Mouse (Mus musculus): Measurements from ENCODE around the gene Pgf.

Pgf gene

GRCm38 (mm10) chr12:85192461-85193108 is 15.0 kb upstream of the Pgf start:
- DNase-seq (ENCODE audit: low read depth), result peak; percentile 32

GRCm38 (mm10) chr12:85190290-85190689 is 12.7 kb upstream of the Pgf start:
- no peak for DNase-seq (ENCODE audit: low read depth)

- no peak for DNase-seq (ENCODE audit: low read depth)
These were observed 8.8 kb upstream of the Pgf start for GRCm38 (mm10) chr12:85186361-85186760.

GRCm38 (mm10) chr12:85185810-85186209 is 8.2 kb upstream of the Pgf start:
- DNase-seq (ENCODE audit: low read depth), result no peak

- no peak for DNase-seq (ENCODE audit: low read depth)
These were observed 6.5 kb upstream of the Pgf start for GRCm38 (mm10) chr12:85184118-85184517.

- no peak for DNase-seq (ENCODE audit: low read depth)
These were observed 5.3 kb upstream of the Pgf start for GRCm38 (mm10) chr12:85182898-85183297.

GRCm38 (mm10) chr12:85182345-85182643 is 4.7 kb upstream of the Pgf start:
- no peak for DNase-seq (ENCODE audit: low read depth)

- DNase-seq (ENCODE audit: low read depth), result no peak
These were observed 4.1 kb upstream of the Pgf start for GRCm38 (mm10) chr12:85181475-85182344.

- DNase-seq (ENCODE audit: low read depth), result no peak
These were observed 704 bp upstream of the Pgf start for GRCm38 (mm10) chr12:85178294-85178693.

- peak; percentile 63 for DNase-seq (ENCODE audit: low read depth)
These were observed 605 bp downstream of the Pgf start for GRCm38 (mm10) chr12:85176846-85177523.

GRCm38 (mm10) chr12:85175926-85176845 is 1.4 kb downstream of the Pgf start:
- no peak for DNase-seq (ENCODE audit: low read depth)

- no peak for DNase-seq (ENCODE audit: low read depth)
These were observed 2.4 kb downstream of the Pgf start for GRCm38 (mm10) chr12:85175087-85175675.

GRCm38 (mm10) chr12:85174016-85174415 is 3.6 kb downstream of the Pgf start:
- no peak for DNase-seq (ENCODE audit: low read depth)

- no peak for DNase-seq (ENCODE audit: low read depth)
These were observed 6.7 kb downstream of the Pgf start for GRCm38 (mm10) chr12:85170948-85171307.

- DNase-seq (ENCODE audit: low read depth), result no peak
These were observed 7.2 kb downstream of the Pgf start for GRCm38 (mm10) chr12:85170284-85170947.

GRCm38 (mm10) chr12:85169877-85170276 is 7.7 kb downstream of the Pgf start:
- DNase-seq (ENCODE audit: low read depth), result no peak

- peak; percentile 89 for DNase-seq (ENCODE audit: low read depth)
These were observed 8.3 kb downstream of the Pgf start for GRCm38 (mm10) chr12:85169117-85169858.

GRCm38 (mm10) chr12:85166631-85167030 is 11.0 kb downstream of the Pgf start:
- DNase-seq (ENCODE audit: low read depth), result no peak

- DNase-seq (ENCODE audit: low read depth), result no peak
These were observed 12.6 kb downstream of the Pgf start for GRCm38 (mm10) chr12:85164996-85165395.

- DNase-seq (ENCODE audit: low read depth), result no peak
These were observed 18.0 kb downstream of the Pgf start for GRCm38 (mm10) chr12:85159592-85159991.
